Mouse (Mus musculus) central nervous system, embryonic 18 days (tissue): ENCODE measurements around the gene Tcam1. TPM values are rescaled to one million over a fixed set of nuclear protein-coding genes. Genes with fewer than 3 reads are reported as not detected.

ENCODE experiments used
- polyA plus RNA-seq: library from polyadenylated mRNA; depleted of rRNA; stranded (reverse); fragments of >200 nt; gene quantifications from 2 replicates; pipeline ENCODE4 v1.2.3, GENCODE M21; 2012; rRNA removed

Gene Tcam1
- polyA plus RNA-seq: 0.27 TPM in 2 replicates

DNA sequence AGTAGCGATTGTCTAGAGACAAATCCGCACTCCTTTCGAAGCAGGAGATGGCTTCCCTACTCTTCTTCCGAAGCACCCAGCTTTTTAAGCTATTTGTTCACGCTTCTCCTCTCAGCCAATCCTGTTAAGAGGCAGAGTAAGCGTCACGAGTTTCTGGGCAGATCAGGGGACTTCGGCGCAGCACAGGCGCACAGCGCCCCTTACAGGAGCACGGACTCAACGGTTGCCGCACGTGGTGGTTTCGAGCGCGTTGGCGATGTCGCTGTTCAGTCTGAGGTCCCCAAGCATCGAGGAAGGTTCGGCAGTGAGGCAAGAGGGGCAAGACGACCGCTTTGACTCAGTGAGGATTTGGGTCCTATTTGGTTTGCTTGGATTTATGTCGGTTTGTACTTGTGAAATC lies at the start of gene Tcam1:
Gene Tcam1, plus strand, starts transcription at position 219 of the 400 bp plus-strand sequence.

DNA sequence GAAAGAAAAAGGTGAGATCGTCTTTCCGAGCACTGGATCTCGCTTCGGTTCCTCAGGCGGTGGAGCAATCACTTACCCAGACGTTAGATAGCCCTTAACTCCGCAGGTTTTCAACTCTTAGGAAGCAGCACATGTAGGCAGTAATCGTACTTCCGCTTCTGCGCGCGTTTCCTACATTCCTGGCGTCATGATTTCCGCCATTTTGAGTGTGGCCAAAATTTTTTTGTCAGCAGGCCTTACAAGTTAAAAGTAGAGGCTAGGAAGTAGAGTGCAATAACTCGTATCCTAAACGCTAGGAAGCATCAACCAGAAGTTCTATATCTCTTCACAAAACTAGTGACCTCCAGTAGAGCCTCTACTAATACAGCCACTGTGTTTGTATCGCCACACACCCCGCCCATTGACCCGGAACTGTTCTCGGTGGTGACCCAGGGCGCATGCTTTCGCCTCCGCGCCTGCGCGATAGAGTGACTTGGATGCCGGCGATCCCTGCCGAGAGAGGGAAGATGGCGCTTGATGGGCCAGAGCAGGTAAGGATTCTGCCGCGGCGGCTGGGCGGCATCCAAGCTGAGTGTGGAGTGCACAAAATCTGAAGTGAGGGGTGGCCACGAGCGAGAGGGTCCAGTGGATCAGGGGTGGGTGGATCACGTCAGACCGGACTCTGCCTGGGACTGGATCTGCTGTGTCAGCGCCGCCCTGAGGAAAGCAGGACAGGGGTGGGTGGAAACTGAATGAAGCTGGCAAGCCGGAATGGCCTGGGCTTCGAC lies 20.6 kb upstream of the Tcam1 start, which contains the start of the genes Ftsj3 and Psmc5:
Gene Ftsj3, minus strand, starts transcription at position 395 of the 767 bp plus-strand sequence.
Gene Psmc5, plus strand, starts transcription at position 470 of the 767 bp plus-strand sequence.

DNA sequence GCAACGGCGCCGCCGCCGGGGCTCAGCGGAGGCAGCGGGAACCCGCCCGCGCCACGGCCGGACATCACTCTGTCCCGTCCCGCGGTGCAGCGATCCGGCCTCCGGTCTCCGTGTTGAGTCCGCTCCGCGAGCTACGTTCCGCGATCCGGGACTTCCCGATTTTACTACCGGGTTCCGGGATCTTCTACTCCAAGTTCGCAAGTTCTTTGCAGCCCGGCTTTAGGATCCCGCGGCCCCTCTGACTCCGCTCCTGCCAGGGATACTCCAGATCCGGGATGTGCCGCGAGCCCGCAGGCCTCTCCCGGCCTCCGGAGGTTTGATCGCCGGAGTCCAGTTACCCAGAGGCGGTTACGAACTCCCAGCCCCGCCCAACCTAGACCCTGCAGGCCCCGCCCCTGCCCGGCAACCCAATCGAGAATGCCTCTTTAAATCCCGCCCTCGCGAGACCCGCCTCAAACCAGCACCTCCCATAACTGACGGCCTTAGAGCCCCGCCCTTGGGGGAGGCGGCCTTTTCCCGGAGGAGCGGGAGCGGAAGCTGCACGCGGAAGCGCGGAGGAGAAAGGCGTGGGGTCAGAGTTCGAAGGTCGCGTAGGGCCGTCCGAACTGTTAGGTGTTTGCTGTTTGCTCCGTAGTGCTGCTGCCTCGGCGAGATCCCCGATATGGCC lies 3.7 kb upstream of the Tcam1 start, which contains the start of gene Smarcd2:
Gene Smarcd2, minus strand, starts transcription at position 329 of the 667 bp plus-strand sequence.

GRCm38 (mm10) chr11:106301765-106302164 lies 25.3 kb downstream of the Tcam1 start, which contains the start of gene Gh:
TSS of gene Gh (minus strand) at chr11:106301865.

DNA sequence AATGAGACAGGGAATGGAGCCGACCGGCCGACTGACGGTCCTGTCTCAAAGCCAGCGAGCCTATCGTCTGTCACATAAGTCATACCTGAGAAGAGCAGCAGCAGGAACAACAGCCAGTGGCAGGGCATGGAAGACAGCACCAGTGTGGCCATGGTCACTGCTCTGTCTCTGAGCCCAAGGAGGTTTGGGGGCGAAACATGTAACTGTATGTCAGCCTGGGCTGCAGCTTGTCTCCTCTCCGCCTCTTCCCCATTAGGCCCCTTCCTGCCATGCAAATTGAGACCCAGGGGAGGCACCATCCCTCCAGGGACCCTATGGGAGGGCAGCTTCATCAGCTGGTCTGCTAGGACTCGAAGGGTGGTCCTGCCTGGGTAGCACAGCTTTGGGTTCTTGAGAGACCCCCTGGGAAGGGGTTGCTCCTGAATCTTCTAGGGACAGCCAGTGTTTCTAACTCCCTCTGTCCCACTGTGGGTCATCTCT lies 37.9 kb downstream of the Tcam1 start, which contains the start of gene Cd79b:
Gene Cd79b, minus strand, starts transcription at position 430 of the 480 bp plus-strand sequence.

Other genes with a start within 250 kb of the Tcam1 start
- 158 and 165 TPM in 2 replicates for gene Dcaf7, start 239.8 kb upstream of the Tcam1 start, polyA plus RNA-seq
- gene Taco1, start 210.6 kb upstream of the Tcam1 start, polyA plus RNA-seq: 12.3 and 13.9 TPM in 2 replicates
- gene Map3k3, start 192.1 kb upstream of the Tcam1 start, polyA plus RNA-seq: 28.1 and 28.5 TPM in 2 replicates
- not detected in 2 replicates for gene Gm10840, start 115.8 kb upstream of the Tcam1 start, polyA plus RNA-seq
- gene Limd2, start 115.8 kb upstream of the Tcam1 start, polyA plus RNA-seq: 89.2 and 92.8 TPM in 2 replicates
- gene Strada, start 74.5 kb upstream of the Tcam1 start, polyA plus RNA-seq: 46.5 and 48.0 TPM in 2 replicates
- 54.8 and 62.3 TPM in 2 replicates for gene Ccdc47, start 60.3 kb upstream of the Tcam1 start, polyA plus RNA-seq
- 49.7 and 52.5 TPM in 2 replicates for gene Ddx42, start 59.7 kb upstream of the Tcam1 start, polyA plus RNA-seq
- 29.1 and 31.0 TPM in 2 replicates for gene Ftsj3, start 20.6 kb upstream of the Tcam1 start, polyA plus RNA-seq
- gene Psmc5, start 20.5 kb upstream of the Tcam1 start, polyA plus RNA-seq: 179 and 181 TPM in 2 replicates
- 27.0 and 30.3 TPM in 2 replicates for gene Smarcd2, start 3.7 kb upstream of the Tcam1 start, polyA plus RNA-seq
- gene Gh, start 25.2 kb downstream of the Tcam1 start, polyA plus RNA-seq: not detected in 2 replicates
- gene Cd79b, start 38.1 kb downstream of the Tcam1 start, polyA plus RNA-seq: 0.54 and 0.83 TPM in 2 replicates
- 0.04 and 0.13 TPM in 2 replicates for gene Scn4a, start 76.6 kb downstream of the Tcam1 start, polyA plus RNA-seq
- gene Prr29, start 88.8 kb downstream of the Tcam1 start, polyA plus RNA-seq: 0.23 TPM in 1 of 2 replicates, not detected in the other
- 12.2 and 12.7 TPM in 2 replicates for gene Icam2, start 111.4 kb downstream of the Tcam1 start, polyA plus RNA-seq
- gene Ern1, start 211.2 kb downstream of the Tcam1 start, polyA plus RNA-seq: 8.1 and 8.4 TPM in 2 replicates